Mouse (Mus musculus) left cerebral cortex, postnatal 14 days (tissue): ENCODE measurements around the gene Kat6b. TPM values are rescaled to one million over a fixed set of nuclear protein-coding genes. Genes with fewer than 3 reads are reported as not detected.
"Not testable (repeated sequence)": the region's sequence is repeated elsewhere in the genome, so short reads cannot be mapped to it uniquely, and the experiment has no call there.

ENCODE experiments used
- DNase-seq, 2 experiments: peaks; one replicate each; pipeline ENCODE4 v3.0.0; 2021 to 2022; ENCODE audit warnings: low spot score in 2 of 2, mixed read lengths in 1 of 2
- intact Hi-C: fragments of 180-260 bp; cut with DNase I; formaldehyde crosslinking; loops from one replicate; pipeline ENCODE4 v1.15.1; 2025
- total RNA-seq, 2 experiments: library from RNA; stranded (reverse); gene quantifications; 2 replicates each; pipeline ENCODE4 v1.2.3; 2021

The Kat6b gene
- total RNA-seq, 2 experiments from 2014 or later, result 61.2 to 65.0 TPM

DNA sequence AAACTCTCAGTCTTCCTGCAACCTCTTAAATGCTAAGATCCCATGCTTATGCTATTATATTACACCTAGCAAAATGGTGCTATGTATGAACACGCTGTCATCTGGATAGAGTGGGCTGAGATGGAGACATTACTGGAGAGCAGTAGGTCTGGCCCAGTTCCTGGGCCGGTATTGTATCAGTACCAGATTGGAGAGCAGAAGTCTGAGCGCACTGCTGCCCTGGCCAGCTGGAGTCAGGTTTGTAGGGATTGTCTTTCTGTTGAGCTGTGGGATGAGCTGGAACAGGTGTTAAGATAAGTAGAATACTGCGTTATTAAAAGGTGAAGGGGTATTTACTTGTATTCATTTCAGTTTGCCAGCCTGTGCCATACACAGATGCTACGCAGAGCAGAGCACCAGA is 34.3 kb downstream of the Kat6b start:
- no peak for DNase-seq
- intact Hi-C loops, result no loop called here

DNA sequence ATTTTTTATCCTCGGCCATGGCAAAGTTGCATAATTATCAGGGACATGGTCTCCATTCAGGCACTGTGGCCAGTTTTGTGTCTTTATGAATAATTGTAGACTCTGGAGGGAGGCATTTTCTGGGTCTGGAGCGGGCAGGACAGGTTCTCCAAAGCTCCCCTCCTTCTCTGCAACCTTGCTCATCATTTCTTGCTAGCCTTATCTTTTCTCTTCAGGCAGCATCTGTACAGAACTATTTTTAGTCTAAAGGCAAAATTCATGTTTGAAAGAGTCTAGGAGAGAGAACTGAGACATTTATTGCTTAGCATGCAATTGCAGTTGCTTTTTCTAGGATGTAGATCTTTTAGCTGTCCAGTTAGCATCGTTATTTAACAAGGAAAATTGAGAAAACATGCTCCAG is 38.1 kb downstream of the Kat6b start:
- intact Hi-C loops, result no loop called here
- no peak for DNase-seq

DNA sequence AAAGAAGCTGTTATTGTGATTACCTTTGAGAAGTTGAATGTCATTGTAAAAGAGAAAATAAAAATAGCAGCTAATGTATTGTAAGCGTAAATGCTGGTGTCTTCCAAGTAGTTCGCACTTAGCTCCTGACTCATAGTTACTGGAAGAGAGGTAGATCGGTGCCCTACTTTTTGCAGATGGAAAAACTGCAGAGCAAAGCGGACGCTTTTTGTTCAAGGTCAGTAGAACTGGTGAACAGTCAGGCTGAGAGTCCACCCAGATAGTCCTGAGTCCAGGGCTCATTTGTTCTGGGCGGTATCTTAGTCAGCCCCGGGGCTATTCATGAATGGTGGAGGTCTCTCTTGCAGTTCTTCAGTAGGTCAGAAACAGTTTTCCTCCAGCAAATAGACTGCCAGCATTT is 39.3 kb downstream of the Kat6b start:
- intact Hi-C loops, result no loop called here

DNA sequence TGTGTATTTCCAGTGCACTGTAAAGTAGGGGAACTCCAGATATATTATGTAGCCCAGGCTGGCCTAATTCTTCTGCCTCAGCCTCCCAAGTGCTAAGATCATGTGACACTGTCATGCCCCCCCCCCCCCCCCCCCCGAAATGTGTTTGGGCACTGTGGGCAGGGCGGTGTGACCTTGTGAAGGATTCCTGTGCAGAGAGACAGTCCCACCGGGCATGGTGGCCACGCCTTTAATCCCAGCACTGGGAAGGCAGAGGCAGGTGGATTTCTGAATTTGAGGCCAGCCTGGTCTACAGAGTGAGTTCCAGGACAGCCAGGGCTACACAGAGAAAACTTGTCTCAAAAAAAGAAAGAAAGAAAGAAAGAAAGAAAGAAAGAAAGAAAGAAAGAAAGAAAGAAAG is 40.3 kb downstream of the Kat6b start:
- intact Hi-C loops, result not testable (repeated sequence)

More for the DNA sequence above, 39.3 kb downstream of the Kat6b start:
- DNase-seq, result no peak

DNA sequence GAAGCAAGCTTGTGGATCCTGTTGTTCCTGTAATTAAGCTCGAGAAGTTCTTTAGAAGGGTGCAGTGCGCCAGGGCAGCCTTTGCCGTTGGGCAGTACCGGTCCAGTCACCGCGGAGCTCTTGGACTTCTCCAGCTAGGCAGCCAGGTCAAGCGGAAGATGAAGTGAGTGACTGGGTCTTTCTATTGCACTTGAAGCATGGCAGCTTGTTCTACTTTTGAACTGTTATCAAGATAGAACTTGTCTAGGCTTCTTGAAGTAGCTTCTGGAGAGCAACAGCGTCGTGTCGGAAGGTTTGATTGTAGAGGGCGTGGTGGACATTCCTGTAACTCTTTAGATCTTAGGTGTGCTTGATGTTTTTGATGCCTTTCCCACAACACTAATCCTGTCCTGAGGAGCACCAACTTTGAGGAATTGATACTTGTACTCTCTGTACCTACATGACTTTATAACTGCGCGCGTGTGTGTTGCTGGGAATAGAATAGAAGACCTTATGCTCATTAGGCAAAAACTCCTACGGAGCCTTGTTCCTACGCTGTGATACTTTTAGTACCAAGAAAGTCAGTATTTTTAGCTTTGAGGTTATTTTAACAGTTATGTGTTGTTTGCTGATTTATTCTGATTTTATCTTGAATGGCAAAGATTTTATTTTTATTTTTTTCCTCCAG is 41.2 kb downstream of the Kat6b start:
- DNase-seq, result no peak
- intact Hi-C loops, result no loop called here

More for the DNA sequence above, 40.3 kb downstream of the Kat6b start:
- DNase-seq, result not testable (repeated sequence)

DNA sequence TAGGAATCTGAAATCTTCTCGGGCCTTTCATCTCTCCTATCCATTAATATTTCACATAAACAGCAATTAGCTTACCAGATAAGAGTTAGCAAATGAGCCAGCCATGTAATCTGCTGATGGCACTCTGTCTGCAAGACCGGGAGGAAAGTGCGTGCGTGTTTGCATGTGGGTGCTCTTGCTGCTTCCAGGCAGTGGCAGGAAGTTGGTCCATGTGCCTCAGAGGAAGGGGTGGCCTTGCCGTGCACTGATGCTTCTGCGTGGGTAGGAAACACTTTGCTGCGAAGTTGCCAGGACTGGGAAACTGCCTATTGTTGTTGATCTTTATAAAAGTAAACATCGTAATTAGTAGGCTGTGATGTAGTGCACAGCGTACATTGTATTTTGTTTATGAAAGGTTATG is 42.0 kb downstream of the Kat6b start:
- intact Hi-C loops, result no loop called here
- DNase-seq, result peak in 1 of 2 experiments; percentile 43

DNA sequence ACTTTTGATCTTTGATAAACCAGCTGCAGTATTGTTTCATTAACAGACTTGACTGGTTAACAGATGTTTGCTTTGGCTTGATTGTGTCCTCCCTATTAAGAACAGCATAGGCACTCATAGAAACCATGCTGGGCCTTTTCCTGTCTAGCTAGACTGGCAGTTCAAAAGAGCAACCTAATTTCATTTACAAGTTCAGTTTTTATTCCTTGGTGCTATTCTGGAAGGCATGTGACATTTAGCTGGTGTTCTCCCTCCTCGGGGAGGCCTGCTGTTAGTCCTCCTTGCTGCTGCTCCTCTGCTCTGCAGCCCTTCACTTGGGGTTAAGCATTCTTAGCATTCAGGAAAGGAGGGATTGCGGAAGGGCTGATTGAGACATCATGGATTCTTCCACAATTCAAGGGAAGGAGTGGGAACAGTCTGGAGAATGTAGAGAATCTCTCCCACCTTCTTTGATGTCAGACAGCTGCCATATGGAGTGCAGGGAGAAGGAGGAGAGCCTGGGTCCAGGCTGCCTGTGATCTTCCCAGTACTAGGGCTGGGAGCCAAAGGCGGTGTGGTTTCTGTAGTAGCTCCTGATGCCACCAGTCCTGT is 42.7 kb downstream of the Kat6b start:
- intact Hi-C loops, result no loop called here
- DNase-seq, result peak; percentile 57 to 69

DNA sequence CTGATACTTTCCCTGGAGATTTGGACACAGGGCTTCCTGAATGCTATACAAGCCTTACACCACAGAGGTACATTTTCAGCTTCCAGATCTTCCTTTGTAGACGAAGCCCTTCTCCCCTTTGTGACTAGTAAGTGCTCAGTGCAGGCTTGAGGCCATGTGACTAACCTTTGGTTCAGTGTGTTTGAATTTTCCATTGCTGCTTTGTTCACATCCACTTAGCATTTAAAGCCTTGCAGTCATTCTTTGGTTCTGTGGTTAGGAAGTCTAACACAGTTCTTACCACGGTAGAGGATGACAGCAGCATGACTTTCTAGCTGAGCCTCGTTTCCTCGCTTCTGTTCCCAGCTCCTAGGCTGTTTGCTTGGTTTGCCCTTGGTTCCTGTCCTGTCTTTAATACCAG is 44.4 kb downstream of the Kat6b start:
- intact Hi-C loops, result no loop called here
- DNase-seq, result no peak

DNA sequence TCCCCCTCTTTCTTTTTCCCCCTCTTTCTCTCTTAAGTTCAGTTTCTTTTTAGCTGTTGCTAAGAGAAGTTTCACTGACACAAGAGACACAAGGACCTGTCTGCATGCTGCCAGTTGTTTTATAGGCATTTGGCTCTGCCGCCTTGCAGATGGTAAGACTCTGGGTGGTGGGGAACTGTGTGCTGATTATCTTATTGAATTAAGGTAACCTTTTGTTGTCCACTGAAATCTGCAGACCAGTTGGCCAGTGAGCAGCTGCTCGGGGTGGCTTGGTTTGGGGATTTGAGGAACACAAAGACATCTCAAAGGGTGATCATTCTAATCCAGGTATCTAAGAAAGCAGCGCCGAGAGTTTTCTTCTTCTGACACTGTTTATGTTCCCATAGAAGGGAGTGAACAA is 52.3 kb downstream of the Kat6b start:
- DNase-seq, result no peak
- intact Hi-C loops, result no loop called here

DNA sequence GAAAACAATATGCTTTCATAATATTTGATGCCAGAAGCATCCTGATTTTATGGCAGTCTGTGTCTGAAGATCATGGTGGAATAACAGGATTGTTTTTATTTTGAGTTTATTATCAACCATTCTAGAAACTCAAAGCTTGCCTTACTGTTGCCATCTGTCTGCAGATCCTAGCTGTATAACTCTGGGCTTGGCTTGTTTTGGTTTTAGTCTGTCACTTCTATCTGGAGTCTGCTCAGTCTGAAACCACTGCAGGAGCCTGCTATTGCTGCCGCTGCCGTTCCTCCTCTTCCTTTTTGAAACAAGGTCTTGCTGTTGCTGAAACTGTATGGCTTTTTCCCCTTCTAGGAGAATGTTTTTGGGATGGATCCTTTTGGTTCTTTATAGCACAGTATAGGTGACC is 52.8 kb downstream of the Kat6b start:
- no peak for DNase-seq
- intact Hi-C loops, result no loop called here

DNA sequence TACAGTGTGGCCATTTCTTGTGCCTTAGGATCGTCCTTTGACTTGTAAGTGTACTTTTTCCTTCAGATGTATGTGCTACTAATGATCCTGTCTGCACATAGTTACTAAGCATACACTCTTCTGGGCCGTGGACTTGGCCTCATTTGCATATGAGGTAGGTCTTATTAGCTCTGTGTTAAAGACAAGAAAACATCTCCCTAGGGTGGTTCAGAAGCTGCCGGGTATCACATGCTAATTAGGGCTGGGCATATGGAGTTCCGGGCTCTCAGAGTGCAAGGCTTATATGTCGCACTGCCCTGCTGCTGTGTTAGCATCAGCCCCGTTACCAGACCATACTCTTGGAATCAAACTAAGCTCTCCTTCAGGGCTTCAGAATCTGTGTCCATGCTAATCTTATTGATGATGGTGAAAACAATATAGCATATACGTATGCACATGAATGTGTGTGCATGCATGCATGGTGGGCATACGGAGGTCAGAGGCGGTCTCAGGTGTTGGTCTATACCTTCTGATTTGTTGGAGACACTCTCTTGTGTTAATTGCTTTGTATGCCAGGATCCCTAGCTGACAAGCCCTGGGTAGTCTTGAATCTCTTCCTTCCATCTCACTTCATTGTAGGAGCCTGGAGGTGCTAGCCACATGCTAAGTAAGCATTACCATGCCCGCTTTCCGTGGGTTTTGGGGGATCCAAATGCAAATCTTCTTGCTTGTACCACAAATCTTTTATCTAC is 53.5 kb downstream of the Kat6b start:
- DNase-seq, result no peak
- intact Hi-C loops, result no loop called here

DNA sequence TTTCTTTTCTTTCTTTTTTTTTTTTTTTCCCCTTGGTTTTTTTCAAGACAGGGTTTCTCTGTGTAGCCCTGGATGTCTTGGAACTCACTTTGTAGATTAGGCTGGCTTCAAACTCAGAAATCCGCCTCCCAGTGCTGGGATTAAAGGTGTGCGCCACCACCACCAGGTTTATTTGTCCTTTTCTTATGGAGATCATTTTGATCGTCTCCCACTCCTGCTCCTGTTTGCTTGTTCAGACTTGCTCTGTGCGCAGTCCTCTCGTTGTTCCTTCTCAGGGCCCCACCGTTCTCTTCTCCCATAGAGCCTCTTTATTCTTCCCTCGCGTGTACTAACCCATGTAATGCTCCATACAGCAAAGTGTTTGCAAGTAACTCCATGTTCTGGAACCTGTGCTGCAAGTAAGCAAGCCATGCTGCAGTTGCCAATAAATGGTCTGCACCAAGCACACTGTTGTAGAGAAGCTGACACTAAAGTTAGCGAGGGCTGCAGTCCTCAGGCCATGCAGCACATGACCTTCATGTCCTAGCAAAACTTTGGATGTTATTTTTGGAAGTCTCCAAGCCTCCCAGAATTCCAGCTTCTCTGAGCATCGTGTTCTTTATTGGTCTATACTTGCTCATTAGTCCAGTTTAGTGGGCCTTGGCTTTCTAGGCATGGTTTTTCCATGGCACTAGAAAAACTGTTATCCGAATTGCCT is 55.4 kb downstream of the Kat6b start:
- intact Hi-C loops, result no loop called here
- DNase-seq, result no peak

DNA sequence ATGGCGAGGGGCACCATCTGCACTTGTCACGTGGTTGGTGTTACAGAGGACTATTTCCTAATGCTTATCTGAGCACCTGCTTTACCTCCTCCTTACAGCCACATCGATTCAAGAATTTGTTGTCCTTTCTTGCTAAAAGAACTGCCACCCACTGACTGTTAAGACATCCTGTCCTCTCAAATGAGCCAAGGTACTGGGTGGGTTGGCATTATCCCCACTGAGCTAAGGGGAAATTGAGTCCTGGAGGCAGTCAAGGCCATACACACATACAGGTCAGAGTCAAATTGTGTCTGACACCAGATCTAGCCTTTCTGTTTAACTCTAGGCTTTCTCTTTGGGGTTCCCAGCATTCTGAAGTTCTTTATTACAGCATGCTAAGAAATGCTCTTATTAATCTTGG is 56.6 kb downstream of the Kat6b start:
- intact Hi-C loops, result no loop called here
- no peak for DNase-seq

DNA sequence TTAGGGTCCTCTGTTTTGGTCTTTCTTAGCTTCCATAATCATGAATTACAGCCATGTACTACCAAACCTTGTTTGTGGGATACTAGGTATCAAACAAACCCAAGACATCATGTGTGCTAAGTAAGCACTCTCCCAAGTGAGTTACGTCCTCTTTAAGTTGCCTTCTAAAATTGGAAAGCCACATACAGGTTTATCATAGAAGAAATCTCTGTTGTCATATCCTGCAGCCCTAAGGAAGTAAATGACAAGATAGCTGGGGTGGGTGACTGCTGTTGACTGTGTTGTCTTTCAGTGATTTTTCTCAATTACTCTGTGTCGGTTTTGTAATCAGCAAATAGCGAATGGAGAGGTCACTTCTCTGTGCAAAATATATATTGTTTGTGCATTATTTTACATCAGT is 58.5 kb downstream of the Kat6b start:
- no peak for DNase-seq
- intact Hi-C loops, result no loop called here

DNA sequence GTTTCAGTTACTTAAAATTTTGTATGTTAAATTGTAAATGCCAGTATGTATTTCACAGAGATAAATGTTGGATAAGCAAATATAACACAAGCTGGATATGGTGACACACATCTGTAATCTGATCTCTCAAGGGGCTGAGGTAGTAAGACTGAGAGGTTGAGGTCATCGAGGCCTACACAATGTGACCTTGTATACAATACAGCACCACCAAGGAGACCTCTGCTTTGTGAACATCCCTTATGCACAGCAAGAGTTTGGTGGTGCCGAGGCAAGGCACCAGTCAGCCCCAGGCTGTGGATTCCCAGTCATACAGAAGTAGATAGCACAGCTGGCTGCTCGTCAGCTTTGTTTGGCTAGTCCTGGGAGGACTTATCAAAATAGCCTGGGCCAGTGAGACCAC is 59.1 kb downstream of the Kat6b start:
- no peak for DNase-seq
- intact Hi-C loops, result no loop called here

DNA sequence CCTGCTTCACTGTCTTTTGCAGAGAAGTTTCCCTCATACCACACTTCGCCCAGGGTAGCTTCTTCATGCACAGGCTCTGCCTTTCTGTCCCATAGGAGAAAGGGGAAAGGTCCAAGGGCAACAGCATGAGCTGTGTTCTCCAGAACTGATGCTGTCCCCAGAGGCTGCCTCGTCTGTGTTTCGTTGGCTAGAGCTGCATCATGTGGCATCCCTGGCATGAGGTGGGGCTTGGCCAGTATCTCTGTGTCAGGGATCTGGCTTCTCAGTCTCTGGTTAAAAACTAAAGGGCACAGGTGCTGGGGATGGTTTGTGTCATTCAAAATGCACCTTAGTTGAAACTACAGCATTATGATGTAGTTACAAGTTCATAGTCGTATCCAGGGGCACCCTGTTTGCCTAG is 64.3 kb downstream of the Kat6b start:
- intact Hi-C loops, result no loop called here
- no peak for DNase-seq

DNA sequence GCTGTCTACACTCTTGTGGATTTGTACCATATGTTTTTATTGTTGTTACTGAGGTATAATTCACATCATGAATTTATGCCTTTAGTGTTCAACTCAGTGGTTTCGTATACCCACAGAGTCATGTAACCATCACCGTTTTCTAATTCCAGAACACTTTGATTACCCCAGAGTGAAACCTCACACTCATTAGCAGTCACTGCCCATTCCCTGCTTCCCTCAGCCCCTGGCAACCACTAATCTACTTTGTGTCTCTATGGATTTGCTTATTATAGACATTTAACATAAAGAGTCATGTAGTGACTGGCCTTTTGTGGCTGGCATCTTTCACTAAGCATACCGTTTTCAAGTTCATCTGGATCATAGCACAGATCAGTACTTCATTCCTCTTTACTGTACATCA is 65.1 kb downstream of the Kat6b start:
- no peak for DNase-seq
- intact Hi-C loops, result no loop called here

DNA sequence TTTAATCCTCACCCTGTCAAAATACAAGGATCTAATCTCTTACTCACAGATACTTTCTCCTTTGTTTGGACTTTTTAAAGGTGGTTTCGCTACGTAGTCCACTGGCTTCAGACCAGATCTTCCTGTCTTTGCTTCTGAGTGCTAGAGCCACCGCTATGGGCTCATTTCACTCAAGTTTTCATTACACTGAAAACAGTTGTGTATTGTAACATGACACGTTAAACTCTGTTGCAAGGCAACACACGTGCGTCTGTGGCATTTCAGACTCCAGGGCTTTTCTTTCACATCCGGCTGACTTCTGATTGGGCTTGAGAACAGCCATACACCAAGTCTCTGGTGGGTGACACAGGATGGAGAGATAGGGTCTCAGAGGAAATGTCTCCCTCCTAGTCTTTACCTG is 66.1 kb downstream of the Kat6b start:
- intact Hi-C loops, result no loop called here
- no peak for DNase-seq

DNA sequence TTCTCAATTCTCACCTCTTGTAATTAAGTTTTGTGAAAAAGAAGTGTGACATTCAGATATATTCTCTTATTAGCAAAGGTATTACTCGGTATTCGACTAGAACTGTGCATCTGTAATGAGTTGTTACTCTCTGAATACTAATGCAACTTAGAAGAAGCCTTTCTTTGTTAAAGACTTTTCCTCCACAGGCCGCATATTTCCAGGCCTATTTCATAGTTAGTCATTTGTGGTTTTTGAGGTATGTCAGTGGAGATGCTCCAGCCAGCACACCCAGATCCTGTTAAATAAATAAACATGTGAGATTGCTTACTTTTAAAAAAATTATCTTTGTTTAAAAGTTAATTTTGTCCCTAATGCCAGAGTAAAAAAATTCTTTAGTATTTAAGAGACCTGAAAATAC is 66.7 kb downstream of the Kat6b start:
- no peak for DNase-seq
- intact Hi-C loops, result no loop called here

DNA sequence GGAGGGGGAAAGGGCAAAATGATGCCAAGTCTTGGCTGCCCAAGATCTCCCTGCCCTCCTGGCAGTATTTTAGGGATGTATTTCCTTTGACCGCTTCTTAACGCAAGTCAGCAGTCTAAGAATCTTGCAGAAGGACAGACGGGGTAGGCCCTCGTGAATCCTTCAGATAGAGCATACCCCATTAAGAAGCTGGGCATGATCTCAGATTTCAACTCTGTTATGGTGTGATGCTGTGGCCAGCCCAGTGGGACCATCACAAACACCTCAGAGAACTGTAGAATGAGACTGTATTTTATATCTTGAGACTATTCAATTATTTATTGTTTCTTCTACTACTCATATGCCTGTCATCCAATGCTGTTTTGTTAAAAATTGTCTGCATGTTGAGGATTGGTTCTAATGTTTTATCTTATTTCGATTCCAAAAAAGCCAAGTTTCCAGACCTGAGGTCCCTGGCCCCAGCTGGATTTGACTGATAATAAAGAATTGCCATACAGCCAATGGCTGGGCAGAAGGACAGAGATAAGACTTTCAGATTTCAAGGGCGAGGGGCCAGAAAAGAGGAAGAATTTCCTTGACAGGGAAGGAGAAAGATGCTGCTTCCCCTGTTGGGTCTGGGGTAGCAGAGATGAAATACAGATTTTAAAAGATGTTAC is 67.8 kb downstream of the Kat6b start:
- intact Hi-C loops, result no loop called here
- no peak for DNase-seq
